Mouse (Mus musculus): ENCODE data around the gene Foxj3. TPM values are rescaled to one million over a fixed set of nuclear protein-coding genes. Genes with fewer than 3 reads are reported as not detected.
"Not testable (repeated sequence)": the region's sequence is repeated elsewhere in the genome, so short reads cannot be mapped to it uniquely, and the experiment has no call there.

Foxj3 gene
- 23.8 and 25.4 TPM in 2 replicates for polyA plus RNA-seq (2015; fragmentation: Nextera tagmentation; extraction: Ambion mirVana)

DNA sequence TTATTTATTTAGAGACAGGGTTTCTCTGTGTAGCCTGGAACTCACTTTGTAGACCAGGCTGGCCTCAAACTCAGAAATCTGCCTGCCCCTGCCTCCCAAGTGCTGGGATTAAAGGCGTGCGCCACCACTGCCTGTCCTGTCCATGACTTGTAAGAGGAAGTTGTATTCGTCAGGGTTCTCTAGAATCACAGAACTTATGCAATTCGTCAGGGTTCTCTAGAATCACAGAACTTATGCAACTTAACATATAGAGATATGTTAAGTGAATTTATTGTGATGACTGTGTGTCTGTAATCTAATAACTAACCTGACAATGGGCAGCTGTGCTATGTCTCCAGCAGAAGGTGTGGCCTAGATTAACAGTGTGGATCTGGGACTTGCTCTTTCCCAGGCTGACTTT is at the start of gene Foxj3:
TSS of gene Foxj3 (plus strand) at position 390 of the 400 bp plus-strand sequence.
- not testable (repeated sequence) for H3K9me3 ChIP-seq (replicated peaks); H3K27me3 ChIP-seq; H3K27ac ChIP-seq; H3K4me3 ChIP-seq; ATAC-seq; H3K4me2 ChIP-seq; H3K36me3 ChIP-seq (ENCODE audit: poor library complexity, severe bottlenecking); H3K9ac ChIP-seq
- WGBS, result 93% methylated on average over 4 of the region's 4 CpGs
- peaks cover 18% of the 10 kb centered on the region for H3K4me1 ChIP-seq

DNA sequence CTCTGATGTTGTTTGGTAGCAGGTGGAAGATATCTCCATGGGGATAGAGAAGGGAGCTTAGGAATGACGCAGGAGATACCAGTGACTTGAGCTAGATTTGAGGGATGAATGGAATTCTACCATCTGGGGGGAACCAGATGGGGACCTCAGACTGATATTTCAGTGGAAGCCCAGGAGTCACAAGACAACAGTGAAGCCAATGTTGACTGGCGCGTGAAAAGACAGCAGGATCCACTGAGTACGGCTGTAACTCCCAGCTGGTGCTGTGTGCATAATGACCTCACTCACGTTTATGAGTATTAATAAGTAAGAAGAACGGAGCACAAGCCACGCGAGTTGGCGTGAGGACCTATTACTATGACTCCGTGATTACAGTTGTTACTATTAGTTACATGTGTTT is 47.1 kb upstream of the Foxj3 start:
- Histone ChIP-seq H3K27me3 (peaks cover 4% of the 10 kb centered on the region; the same call in 1 of the 2 replicates), H3K4me2 (no peak overlapping the region)
- ATAC-seq, result no peak

GRCm38 (mm10) chr4:119490806-119491205 is 46.0 kb upstream of the Foxj3 start:
- no peak overlapping the region for H3K4me3 ChIP-seq
- WGBS, result 78% methylated on average over 3 of the region's 3 CpGs
- H3K36me3 ChIP-seq (ENCODE audit: poor library complexity, severe bottlenecking), result no peaks in the 10 kb centered on the region

More for the DNA sequence above, 47.1 kb upstream of the Foxj3 start:
- no peaks in the 10 kb centered on the region for H3K36me3 ChIP-seq (ENCODE audit: poor library complexity, severe bottlenecking)
- H3K27ac ChIP-seq, result no peak overlapping the region
- no peak overlapping the region for H3K4me3 ChIP-seq
- 82% methylated on average over 10 of the region's 10 CpGs for WGBS
- no peaks in the 10 kb centered on the region for H3K9me3 ChIP-seq (replicated peaks)
- no peak overlapping the region for H3K9ac ChIP-seq
- H3K4me1 ChIP-seq, result peaks cover 12% of the 10 kb centered on the region; the same call in 1 of the 2 replicates

DNA sequence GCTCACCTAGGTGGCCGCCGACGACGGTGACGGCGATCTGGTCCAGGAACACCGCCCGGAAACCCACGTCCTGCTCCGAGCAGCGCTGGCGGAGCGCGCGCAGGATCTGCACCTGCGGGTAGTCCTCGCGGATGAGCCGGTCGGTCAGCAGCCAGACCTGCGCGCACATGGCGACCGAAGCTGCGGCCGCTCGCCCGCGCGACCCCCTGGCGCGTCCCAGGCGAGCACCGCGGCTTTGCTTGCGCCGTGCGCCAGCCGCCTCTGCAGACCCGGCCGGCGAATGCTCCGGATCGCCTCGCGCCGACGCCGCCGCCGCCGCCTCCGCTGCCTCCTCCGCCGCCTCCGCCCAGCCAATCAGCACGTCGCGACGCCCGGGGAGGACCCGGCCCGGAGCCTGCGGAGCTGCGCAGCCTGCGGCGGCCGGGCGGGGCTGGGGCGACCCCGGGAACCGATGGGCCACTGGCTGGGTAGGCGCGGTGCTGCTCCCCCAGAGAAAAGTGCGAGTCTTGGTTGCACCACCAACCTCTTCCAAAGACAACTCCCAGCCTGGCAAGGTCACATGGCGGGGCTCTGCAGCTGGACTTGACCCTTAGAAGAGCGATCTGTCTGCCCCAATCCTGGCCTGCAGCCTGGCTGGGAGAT is 44.4 kb upstream of the Foxj3 start, which contains the start of gene Rimkla:
TSS of gene Rimkla (minus strand) at position 338 of the 642 bp plus-strand sequence.
- no peaks in the 10 kb centered on the region for H3K9me3 ChIP-seq (replicated peaks)
- H3K4me1 ChIP-seq, result peaks cover 12% of the 10 kb centered on the region; the same call in 1 of the 2 replicates
- WGBS, result under 1% methylated on average over 65 of the region's 77 CpGs
- peak within 1 kb of the TSS; percentile 78 for H3K4me2 ChIP-seq
- ATAC-seq, result peak; percentile 95
- H3K27me3 ChIP-seq, result peaks cover 4% of the 10 kb centered on the region; the same call in 1 of the 2 replicates
- peak within 1 kb of the TSS; percentile 52; the same call in 1 of the 2 replicates for H3K27ac ChIP-seq
- peak within 1 kb of the TSS; percentile 76 for H3K9ac ChIP-seq
- H3K36me3 ChIP-seq (ENCODE audit: poor library complexity, severe bottlenecking), result no peaks in the 10 kb centered on the region
- peak within 1 kb of the TSS; percentile 61 for H3K4me3 ChIP-seq

More at GRCm38 (mm10) chr4:119490806-119491205, 46.0 kb upstream of the Foxj3 start:
- Histone ChIP-seq H3K9ac (no peak overlapping the region), H3K27ac (no peak overlapping the region), H3K27me3 (peaks cover 4% of the 10 kb centered on the region; the same call in 1 of the 2 replicates), H3K9me3 (replicated peaks) (no peaks in the 10 kb centered on the region), H3K4me2 (no peak overlapping the region), H3K4me1 (peaks cover 12% of the 10 kb centered on the region; the same call in 1 of the 2 replicates)
- ATAC-seq, result no peak

DNA sequence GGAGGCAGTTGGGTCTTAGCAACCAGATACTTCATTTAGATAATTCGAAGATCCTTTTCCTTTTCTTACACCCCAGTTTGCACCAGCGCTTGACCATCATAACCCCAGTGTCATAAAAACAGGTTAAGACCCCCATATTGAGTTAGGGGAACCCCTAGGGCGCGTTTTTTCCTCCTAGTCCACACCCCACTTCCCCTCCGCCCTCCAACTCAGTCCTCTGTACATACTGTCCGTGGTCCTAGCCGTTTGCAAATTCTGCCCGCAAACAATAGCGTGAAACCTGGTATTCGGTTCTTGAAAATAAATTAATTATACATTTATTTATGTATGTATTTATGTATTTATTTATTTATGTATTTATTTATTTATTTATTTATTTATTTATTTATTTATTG is 43.9 kb upstream of the Foxj3 start:
- ATAC-seq, result peak; percentile 46
- peaks cover 12% of the 10 kb centered on the region; the same call in 1 of the 2 replicates for H3K4me1 ChIP-seq
- 40% methylated on average over 10 of the region's 10 CpGs for WGBS
- peak overlapping the region; percentile 76 for H3K9ac ChIP-seq
- peak overlapping the region; percentile 78 for H3K4me2 ChIP-seq
- peaks cover 4% of the 10 kb centered on the region; the same call in 1 of the 2 replicates for H3K27me3 ChIP-seq
- no peak overlapping the region for H3K27ac ChIP-seq
- no peaks in the 10 kb centered on the region for H3K36me3 ChIP-seq (ENCODE audit: poor library complexity, severe bottlenecking)
- H3K9me3 ChIP-seq (replicated peaks), result no peaks in the 10 kb centered on the region
- H3K4me3 ChIP-seq, result peak overlapping the region; percentile 61

DNA sequence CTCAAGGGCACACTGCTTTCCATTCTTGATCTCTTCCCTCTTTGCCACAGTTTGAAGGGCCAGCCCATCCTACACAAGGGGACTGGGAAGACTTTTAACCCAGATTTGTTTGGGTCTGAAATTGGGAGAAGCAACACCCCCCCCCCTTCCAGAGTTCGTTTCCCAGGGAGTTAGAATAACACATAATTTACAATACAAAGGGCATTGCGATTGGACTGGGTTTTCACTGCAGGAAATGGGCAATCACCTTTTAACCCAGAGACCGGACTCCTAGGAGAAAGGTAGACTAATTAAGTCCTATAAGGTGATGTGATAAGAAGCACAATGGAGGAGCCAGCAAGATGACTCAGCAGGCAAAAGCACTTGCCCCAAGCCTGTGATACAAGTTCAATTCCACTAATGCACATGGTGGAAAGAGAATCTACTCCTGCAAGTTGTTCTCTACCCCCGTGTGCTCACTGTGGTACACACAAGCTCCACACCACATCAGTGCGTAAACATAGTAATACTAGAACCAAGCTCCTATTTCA is 38.4 kb upstream of the Foxj3 start:
- ATAC-seq, result no peak
- Histone ChIP-seq H3K36me3 (ENCODE audit: poor library complexity, severe bottlenecking) (no peaks in the 10 kb centered on the region), H3K27ac (no peak overlapping the region), H3K9me3 (replicated peaks) (no peaks in the 10 kb centered on the region), H3K4me1 (no peaks in the 10 kb centered on the region), H3K9ac (no peak overlapping the region), H3K4me2 (no peak overlapping the region), H3K27me3 (peaks cover 4% of the 10 kb centered on the region; the same call in 1 of the 2 replicates), H3K4me3 (no peak overlapping the region)
- 61% methylated on average over 5 of the region's 5 CpGs for WGBS

DNA sequence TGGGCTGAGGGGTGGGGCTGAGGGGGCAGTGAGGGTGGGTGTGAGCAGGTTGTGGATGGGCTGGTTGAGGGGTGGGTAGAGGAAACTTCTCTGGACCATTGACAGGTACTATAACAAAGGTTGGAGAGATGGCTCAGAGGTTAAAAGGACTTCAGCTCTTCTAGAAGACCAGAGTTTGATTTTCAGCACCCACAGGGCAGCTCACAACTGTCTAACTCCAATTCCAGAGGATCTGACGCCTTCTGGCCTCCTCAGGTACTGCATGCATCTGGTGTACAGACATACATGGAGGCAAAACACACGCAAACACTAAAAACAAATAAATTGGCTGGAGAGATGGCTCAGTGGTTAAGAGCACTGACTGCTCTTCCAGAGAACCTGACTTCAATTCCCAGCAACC is 25.2 kb upstream of the Foxj3 start:
- Histone ChIP-seq H3K4me1 (no peaks in the 10 kb centered on the region), H3K36me3 (ENCODE audit: poor library complexity, severe bottlenecking) (no peaks in the 10 kb centered on the region), H3K9me3 (replicated peaks) (no peaks in the 10 kb centered on the region), H3K27me3 (no peaks in the 10 kb centered on the region), H3K4me2 (no peak overlapping the region), H3K27ac (no peak overlapping the region), H3K4me3 (no peak overlapping the region), H3K9ac (no peak overlapping the region)
- no peak for ATAC-seq
- WGBS, result 54% methylated on average over 2 of the region's 2 CpGs

DNA sequence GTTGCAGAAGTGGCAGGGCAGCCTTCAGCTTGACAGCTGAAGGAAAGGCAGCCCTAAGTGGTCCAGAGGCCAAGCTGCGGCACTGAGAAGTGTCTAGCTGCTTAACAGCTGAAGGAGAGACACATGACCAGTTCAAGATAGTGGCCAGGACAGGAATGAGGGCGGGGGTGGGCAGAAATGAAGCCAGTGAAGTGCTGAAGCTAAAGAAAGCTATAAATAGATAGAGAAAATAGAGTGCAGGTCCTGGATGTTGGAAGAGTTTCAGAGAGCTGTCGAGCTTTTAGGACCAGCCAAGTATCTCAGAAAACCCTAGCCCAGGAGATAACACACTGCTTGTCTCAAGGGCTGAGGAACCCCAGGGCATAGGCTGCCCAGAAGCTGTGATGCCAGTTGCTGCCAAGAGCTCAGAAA is 24.1 kb upstream of the Foxj3 start:
- Histone ChIP-seq H3K4me1 (no peaks in the 10 kb centered on the region), H3K9ac (no peak overlapping the region), H3K27me3 (no peaks in the 10 kb centered on the region), H3K4me3 (no peak overlapping the region), H3K4me2 (no peak overlapping the region), H3K27ac (no peak overlapping the region), H3K9me3 (replicated peaks) (no peaks in the 10 kb centered on the region), H3K36me3 (ENCODE audit: poor library complexity, severe bottlenecking) (no peaks in the 10 kb centered on the region)
- no peak for ATAC-seq
- WGBS, result 58% methylated on average over 3 of the region's 3 CpGs

- H3K27me3 ChIP-seq, result no peaks in the 10 kb centered on the region
- no peak for ATAC-seq
- 67% methylated on average over 4 of the region's 4 CpGs for WGBS
- no peak overlapping the region for H3K4me3 ChIP-seq
- H3K36me3 ChIP-seq (ENCODE audit: poor library complexity, severe bottlenecking), result no peaks in the 10 kb centered on the region
- H3K27ac ChIP-seq, result peak overlapping the region; percentile 44
- no peaks in the 10 kb centered on the region for H3K9me3 ChIP-seq (replicated peaks)
- no peaks in the 10 kb centered on the region; the same call in 1 of the 2 replicates for H3K4me1 ChIP-seq
- no peak overlapping the region for H3K9ac ChIP-seq
- H3K4me2 ChIP-seq, result no peak overlapping the region
These were observed 13.2 kb upstream of the Foxj3 start for GRCm38 (mm10) chr4:119523575-119523974.

- Histone ChIP-seq H3K27ac (peak overlapping the region; percentile 69), H3K9ac (no peak overlapping the region), H3K4me3 (no peak overlapping the region), H3K4me1 (no peaks in the 10 kb centered on the region; the same call in 1 of the 2 replicates), H3K9me3 (replicated peaks) (no peaks in the 10 kb centered on the region), H3K36me3 (ENCODE audit: poor library complexity, severe bottlenecking) (no peaks in the 10 kb centered on the region), H3K4me2 (no peak overlapping the region), H3K27me3 (no peaks in the 10 kb centered on the region)
- ATAC-seq, result 0 out of 2 replicates have a peak, but pooled peaks have one; percentile 27
- WGBS, result 90% methylated on average over 1 of the region's 1 CpGs
These were observed 12.8 kb upstream of the Foxj3 start for GRCm38 (mm10) chr4:119524010-119524409.

GRCm38 (mm10) chr4:119524466-119524865 is 12.3 kb upstream of the Foxj3 start:
- H3K36me3 ChIP-seq (ENCODE audit: poor library complexity, severe bottlenecking), result no peaks in the 10 kb centered on the region
- H3K9me3 ChIP-seq (replicated peaks), result no peaks in the 10 kb centered on the region
- no peak overlapping the region for H3K4me2 ChIP-seq
- WGBS, result 89% methylated on average over 2 of the region's 2 CpGs
- no peak for ATAC-seq
- no peak overlapping the region for H3K9ac ChIP-seq
- H3K4me1 ChIP-seq, result no peaks in the 10 kb centered on the region; the same call in 1 of the 2 replicates
- no peaks in the 10 kb centered on the region for H3K27me3 ChIP-seq
- no peak overlapping the region for H3K4me3 ChIP-seq
- H3K27ac ChIP-seq, result peak overlapping the region; percentile 69

DNA sequence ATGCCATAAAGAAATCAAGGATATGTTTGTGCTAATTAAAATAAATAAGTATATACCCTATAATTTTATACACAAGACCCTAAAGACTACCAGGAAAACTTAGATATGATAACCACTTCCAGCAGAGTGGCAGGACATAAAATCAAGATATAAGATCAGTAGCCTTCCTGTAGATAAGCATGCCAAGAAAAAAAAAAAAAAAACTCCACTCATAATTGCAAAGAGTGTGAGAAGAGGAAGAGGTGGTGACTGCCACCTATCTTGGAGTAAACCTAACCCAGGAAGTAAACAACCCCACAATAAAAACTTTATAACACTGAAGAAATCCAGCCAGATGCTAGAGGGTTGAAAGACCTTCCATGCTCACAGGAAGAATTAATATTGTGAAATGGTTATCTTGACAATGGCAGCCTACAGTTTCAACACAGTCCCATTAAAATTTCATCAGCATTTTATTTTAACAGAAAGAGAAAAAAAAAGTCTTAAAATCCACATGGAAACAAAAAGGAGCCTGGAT is 10.4 kb upstream of the Foxj3 start:
- Histone ChIP-seq H3K9ac (no peak overlapping the region), H3K4me3 (no peak overlapping the region)

More for the DNA sequence above, 10.4 kb upstream of the Foxj3 start:
- H3K27me3 ChIP-seq, result no peaks in the 10 kb centered on the region
- H3K36me3 ChIP-seq (ENCODE audit: poor library complexity, severe bottlenecking), result no peaks in the 10 kb centered on the region
- ATAC-seq, result no peak
- H3K27ac ChIP-seq, result no peak overlapping the region
- H3K9me3 ChIP-seq (replicated peaks), result no peaks in the 10 kb centered on the region
- no peak overlapping the region for H3K4me2 ChIP-seq
- no peaks in the 10 kb centered on the region; the same call in 1 of the 2 replicates for H3K4me1 ChIP-seq

Measured in forebrain, embryonic 13.5 days (tissue).